Mouse (Mus musculus) urinary bladder, postnatal 10 days (tissue): ENCODE data around the gene Arhgef28.

Experiments used
- DNase-seq: peaks from one replicate; pipeline ENCODE4 v3.0.0; 2022; ENCODE audit warnings: low spot score

Gene Arhgef28

DNA sequence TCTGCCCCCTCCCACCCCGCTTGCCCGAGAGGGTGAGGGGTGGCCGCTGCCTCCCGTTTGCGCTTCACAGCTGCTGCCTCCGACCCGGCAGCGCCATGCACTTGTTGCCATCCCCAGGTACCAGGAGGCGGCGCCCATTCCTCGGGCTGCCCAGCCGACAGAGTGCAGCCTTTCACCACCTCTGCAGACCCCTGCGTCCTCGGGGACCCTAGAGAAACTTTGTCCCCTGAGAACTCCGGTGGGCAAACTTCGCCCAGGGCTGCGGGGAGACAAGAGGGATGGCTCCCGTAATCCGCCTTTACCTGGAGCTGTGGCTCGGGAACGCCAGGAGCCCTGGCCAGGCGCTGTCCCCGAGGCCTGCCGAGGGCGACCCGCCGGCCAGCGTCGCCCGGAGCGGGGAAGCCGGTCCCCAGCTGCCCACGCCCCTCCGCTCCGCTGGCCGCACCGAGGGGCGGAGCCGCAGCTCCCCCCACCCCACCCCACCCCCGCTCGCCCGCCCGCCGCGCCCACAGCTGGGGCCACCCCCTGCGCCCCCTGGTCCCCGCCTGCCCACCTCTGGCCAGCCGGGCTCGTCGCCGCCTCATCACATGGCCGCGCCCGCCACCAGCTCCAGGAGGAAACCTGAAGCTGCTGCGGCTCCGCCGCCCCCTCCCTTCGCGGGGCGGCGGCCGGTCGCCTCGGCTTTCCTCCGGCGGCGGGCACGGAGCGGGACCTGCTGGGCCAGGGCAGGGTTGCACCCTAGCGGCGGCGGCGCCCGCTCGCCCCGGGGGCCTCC, at the start of gene Arhgef28:
Gene Arhgef28 (minus strand): TSS at position 669 of the 775 bp plus-strand sequence.
- peak; percentile 28 for DNase-seq

DNA sequence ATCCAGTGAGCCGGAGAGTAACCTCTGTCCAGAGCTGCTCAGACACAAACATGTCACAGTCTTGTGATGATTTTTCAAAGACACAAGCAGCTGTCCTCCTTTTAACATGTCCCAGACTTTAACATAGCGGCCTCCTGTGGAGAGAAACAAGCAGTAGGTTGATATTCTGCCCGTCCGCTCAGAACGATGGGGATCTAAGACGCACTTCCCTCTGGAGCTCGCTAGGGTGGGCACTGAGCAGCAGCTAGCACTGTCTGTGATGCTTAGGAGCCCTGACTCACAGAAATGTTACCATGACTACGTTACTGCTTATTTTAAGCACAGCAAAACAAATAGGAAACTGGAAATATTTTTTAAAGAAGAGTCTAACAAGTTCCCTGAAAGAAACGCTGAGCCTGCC, 48.7 kb upstream of the Arhgef28 start:
- DNase-seq, result no peak

DNA sequence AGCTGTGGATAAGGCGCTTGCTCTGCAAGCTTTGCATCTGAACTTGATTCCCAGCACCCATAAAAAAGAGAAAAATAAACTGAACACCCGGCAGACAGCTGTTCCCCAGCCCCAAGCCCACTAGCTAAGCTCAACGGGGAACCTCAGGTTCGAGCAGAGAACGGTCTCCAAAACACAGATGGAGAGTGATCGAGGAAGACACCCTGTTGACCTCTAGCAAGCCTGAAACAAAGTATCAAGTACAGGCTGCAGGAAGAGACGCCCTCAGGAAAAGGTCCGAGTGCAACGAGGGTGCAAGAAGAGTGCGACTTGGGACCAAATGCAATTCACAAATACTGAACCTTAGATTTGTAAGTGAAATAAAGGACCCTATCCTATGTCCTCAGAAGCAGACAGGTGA, 43.4 kb upstream of the Arhgef28 start:
- no peak for DNase-seq

DNA sequence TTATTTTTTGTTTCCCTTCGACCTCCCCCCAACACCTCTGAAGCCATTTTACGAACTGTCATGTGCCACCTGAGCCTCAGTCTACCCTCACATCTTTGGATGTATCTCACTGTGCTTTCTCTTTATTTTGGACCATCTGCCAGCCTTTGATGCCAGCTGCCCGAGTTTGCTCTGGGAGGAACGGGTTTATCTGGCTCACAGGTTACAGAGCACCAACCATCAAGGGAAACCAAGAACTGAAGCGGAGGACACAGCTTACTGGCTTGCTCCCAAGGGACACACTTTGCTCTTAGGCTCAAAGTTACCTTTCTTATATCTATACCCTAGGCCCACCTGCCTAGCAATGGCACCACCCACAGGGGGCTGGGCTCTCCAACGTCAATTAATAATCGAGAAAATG, 39.1 kb upstream of the Arhgef28 start:
- no peak for DNase-seq

DNA sequence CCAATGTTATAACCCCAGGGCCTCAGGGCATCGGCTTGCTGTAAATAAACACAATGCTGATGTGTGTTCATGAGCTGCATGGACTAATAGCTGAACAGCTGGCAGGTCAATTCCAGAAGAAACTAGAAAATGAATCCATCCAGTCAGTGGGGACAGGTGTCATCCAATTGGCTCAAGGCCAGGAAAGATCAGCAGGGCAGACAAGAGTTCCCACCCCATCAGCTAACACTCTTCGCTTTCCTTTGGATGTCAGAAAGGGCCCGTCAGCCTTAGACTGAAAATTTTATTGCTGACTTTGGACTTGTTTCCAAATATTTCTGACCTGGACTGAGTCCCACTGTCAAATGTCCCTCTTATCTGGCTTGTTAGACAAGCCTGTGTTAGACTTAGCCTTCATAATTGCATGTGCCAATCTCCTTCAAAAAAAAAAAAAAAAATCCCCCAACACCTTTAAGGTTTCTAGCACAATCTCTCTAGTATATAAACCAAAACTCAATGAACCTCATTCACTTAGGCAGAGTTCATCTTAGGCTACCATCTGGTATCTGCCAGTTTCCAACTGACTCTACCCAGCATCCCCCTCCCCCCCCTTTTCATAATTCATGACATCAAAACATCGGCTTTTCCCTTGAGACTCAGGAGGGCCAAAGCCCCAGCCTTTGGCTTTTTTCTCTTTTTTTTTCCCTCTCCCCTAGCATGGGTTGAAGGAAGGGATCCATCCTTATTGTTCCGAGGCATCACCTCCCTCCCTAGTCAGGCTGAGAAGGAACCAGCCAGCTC, 38.5 kb upstream of the Arhgef28 start:
- DNase-seq, result no peak

DNA sequence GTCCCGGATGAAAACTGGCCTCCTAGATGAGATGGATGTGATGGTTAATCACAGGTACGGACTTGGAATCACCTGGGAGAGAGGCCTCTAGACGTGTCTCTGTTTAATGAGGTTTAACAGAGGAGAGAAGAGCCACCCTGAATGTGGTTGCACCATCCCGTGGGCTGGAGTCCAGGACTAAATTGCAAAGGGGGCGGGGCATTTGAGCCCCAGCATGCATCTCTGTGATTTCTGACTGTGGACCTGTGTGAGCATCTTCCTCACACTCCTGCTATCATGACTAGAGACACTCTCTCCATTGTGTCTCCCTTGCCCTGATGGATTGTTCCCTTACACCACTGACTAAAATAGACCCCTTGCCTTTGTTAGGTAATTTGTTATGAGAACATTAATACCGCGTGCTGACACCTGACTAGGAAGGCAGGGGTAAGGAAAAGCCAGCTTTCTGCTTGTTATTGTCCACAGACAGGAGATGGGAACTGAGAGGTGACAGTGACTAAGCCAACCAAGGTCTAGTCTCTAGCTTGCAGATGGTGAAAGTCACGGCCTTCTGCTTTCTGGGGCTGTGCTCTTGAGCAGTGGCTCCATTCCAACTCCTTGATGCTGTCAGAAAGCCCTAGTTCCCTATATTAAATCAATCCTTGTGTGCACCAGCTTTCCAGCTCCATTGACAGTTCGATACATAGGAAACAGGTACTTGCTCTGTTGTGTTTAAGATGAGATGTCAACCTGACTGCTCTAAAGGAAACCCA, 35.5 kb upstream of the Arhgef28 start:
- no peak for DNase-seq

DNA sequence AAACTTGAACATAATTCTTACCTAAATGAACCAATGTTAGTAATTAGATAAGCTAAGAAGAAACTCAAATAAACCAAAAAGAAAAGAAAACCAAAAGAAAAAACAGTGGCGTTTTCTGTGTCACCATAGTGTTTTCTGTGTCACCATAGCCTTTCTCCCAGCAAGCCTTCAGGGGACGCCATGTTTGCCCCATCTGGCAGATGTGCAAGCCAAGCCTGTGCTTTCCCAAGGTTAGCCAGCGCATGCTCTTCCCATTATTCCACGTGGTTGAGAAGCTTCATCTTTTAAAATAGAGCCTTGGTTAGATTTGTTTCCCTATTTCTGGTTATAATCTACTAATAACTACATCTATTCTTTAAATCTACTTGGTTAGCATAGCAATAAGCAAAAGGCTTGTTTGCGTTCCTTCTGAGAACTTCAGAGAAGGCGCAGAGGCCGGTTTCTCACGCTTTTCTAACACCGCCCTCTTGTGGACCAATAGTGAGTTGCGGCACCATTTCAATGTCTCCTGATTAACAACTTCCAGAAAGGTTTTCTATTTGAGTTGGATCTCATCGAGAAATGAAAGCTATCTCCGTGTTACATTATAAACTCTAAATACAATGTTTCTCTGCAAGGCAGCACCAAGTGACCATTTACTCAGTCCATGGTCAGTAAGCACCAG, 33.9 kb upstream of the Arhgef28 start:
- DNase-seq, result no peak

DNA sequence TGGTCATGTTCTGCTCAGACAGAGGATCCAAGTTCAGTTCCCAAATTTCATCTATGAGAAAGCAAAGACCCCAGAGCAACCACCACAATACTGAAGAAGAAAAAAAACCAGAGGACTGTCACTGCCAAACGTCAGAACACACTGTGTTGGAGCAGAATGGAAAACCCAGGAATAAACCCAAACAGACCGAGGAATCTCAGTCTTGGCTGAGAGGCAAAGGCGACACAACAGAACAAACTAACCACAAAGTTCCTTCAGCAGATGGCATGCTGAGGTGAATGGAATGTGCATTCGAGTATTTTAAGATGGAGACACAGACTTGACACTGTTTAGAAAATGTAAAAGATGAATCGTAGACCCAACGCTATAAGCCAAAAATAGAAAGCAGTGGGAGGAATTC, 29.2 kb upstream of the Arhgef28 start:
- DNase-seq, result no peak

DNA sequence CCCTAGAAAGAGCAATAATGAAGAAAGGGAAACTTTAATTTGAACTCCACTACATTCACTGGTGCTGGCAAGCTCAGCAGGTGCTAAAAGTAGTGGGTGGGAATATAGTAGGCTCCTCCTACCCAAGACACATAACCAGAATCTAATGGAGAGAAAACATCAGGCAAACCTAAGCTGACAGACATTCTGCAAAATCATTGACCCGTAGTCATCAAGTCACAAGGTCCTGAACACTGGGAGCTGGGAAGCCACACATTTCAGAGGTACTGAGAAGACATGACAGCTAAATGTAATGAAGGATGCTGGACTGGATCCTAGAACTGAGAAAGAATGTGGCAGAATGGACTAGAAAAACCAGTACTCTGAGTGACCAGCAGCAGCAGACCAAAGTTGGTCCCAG, 24.3 kb upstream of the Arhgef28 start:
- DNase-seq, result no peak

DNA sequence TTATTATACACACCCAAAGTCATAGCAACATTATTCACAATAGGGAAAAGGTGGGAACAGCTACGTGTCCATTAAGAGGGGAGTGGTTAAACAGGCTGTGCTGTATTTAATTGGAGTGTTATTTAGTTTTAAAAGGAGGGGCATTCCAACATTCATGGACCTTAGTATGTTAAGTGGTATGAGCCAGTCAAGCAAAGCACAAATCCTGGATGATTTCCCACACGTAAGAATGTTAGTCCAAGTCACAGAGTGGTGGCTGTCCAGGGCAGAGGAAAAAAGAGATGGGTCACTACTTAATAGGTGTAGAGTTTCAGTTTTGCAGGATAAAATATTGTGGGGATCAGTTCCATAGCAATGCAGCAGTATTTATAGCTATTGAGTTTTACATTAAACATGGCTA, 20.0 kb upstream of the Arhgef28 start:
- DNase-seq, result no peak

DNA sequence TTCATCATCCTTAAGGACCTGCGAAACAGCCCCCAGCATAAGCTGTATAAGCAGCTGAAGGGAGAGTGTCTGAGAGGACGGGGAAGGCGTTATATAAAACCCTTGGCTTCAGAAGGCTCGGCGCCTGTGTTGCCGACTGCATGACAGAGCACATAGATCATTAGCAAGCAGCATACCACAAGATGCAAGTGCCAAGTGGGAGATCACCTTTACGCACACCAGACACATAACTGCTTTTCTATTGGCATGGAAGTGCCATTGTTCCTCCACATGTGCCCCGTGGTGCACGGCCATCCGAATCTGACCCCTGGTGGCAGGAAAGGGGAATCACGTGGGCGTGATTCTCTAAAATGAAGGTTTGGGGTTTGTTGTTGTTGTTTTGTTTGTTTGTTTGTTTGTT, 16.6 kb upstream of the Arhgef28 start:
- no peak for DNase-seq

DNA sequence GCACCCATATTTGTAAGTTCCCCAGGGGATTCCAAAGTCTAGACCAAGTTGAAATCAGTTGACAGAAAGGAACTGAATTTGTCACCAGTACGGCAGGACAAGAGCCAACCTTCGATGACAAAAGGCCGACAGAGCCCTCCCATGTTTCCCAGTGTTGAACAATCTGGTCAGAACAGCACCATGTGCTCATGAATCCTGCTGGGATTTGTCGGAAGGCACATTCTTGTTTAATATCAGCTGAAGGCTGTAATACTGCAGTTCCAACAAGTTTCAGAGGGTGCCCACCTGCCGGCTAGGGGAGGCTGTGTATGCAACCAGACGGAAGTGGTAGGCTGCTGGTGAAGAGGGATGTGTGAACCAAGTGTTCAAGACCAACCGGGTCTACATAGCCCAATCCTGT, 3.9 kb upstream of the Arhgef28 start:
- no peak for DNase-seq

DNA sequence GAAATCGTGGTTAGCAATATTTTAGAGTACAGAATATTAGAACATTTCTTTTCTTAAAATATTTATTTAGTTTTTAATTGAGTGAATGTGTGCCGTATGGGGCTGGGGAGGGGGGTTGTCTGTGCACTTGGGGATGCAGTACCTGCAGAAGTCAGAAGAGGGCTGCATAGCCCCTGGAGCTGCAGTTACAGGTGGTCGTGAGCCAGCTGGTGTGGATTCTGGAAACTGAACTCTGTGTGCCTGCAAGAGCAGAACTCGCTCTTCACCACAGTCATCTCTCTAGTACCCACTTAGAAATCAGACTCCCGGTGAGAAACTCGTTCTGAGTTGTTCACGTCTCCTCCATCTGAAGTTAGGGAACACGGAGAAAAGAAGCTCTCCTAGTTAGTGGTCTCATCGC, 2.6 kb upstream of the Arhgef28 start:
- DNase-seq, result no peak

DNA sequence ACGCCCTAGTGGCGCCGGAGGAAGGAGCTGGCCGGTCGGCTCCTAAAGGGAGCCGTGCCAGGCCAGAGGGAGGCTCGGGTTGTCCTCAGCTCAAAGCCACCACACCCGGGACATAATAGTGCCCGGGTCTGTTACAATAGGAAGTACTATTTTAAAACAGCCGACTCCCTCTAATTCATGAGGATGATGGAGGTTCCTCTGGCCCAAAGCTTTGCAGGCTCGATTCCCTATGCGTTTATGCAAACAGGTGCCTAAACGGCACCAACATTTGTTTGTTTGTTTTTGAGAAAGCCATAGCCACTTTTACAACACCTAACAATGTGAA, 269 bp upstream of the Arhgef28 start:
- DNase-seq, result no peak

DNA sequence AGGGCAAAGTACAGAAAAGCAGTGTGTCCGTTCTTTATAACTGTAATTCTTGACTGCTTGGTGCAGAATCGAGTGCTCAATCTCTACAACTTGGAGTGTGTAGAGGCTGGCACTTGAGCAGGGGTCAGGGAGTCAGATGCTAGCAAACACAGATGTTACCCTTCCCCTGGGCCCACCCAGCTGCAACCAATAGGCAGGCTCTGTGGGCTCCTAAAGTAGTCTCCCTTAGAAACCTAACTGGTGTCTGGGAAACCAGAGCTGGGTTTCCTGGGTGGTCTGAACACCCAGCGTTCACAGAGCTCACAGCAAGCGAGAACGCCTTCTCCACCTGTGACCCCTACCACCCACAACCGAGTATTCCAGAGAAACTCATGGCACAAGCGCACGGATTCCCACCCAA, 1.1 kb downstream of the Arhgef28 start:
- no peak for DNase-seq

DNA sequence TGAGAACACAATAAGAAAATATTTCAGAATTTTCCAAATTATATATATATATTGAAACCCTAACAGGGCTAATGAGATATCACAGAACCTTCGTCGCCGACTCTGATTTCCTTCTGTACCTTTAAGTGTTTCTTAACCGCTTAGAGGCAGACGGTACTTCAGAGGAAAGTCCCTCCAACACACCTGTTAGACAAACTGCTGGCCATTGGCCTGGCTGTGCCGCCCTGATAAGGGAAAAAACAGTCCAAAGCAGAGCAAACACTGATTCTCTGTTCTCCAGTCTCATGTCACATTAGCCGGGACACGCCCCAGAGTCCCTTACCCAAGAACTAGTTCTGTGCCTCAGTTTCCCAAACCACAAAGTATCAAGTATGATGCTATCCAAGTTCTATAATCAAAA, 1.9 kb downstream of the Arhgef28 start:
- DNase-seq, result no peak

DNA sequence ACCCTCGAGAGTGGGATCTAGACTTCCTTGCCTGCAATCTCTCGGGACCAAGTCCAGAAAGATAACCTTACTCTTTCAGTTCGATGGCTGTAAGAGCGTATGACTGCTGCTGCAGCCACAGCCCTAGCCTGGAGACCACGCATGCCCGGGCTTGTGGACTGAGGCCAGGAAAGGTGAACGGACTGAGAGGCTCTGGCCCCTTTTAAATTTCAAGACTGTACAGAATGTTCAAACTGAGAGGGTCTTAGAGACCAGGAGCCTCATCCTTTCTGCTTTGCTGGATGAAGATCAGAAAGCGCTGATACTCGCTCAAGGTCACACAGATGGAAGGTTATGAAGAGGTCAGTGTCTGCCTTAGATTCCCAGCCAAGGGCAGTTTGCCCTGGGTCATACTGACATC, 4.8 kb downstream of the Arhgef28 start:
- DNase-seq, result no peak

DNA sequence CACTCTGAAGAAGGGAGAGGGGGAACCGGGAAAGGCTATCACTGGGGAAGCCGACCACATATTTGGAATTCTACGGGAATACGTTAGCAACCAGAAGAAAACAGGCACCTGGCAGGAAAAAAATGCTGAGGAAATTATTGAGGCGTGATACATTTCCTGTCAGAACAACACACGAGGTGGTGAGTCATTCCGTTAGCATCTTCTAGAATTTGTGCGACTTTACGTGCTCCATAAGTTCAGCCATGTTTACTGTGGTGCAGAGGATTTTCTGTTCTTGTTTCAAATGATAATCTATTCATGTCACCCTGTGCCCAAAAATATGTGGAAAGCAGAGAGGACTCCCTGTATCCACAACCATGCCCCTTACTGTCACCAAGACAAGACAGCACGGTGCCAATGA, 13.6 kb downstream of the Arhgef28 start:
- DNase-seq, result no peak

DNA sequence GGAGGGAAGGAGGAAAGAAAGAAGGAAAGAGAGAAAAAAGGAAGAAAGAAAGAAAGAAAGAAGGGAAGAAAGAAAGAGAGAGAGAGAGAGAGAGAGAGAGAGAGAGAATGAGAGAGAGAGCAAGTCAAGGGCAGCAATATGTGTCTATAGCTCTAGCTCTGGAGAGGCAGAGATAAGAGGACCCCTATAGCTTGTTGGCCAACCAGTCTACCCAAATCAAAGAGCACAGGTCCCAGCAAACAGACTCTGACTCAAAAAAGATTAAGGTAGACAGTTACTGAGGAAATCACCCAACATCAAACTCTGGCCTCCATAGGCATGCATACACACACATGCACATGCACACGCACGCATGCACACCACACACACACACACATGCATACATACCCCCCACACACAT, 17.7 kb downstream of the Arhgef28 start:
- no peak for DNase-seq

DNA sequence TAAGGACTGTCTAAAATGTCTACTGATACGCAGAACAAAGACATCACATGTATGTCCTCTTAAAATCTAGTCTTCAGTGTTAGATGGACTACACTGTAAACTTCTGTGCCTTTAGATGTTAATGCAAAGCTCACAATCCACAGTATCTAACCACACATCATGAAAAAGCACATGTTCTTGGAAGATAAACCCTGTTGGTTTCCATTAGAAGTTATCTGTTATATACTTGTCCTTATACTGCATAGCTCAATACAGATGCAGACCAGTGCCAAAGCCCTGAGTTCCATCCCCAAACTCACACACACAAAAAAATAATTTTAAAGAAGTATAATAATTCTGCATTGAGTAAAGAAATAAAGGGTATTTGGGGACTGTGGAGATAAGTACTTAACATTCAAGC, 18.3 kb downstream of the Arhgef28 start:
- DNase-seq, result no peak

DNA sequence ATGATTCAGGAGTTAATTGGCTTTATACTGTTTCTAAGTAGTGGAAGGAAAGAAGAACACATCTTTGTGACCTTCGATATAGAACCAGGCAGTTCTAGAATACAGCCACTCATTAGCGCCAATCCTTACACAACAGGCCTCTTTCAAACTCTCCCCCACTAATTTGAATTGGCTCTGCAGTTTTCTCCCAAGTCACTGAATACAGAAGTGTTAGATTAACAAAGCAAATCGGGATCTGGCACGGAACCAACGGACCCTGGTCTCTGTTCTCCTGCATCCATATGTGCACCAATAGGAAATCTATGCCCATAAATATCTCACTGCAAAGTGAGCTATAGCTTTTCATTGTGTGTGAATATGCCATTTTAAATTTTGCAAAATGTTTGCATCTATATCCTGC, 20.1 kb downstream of the Arhgef28 start:
- no peak for DNase-seq

DNA sequence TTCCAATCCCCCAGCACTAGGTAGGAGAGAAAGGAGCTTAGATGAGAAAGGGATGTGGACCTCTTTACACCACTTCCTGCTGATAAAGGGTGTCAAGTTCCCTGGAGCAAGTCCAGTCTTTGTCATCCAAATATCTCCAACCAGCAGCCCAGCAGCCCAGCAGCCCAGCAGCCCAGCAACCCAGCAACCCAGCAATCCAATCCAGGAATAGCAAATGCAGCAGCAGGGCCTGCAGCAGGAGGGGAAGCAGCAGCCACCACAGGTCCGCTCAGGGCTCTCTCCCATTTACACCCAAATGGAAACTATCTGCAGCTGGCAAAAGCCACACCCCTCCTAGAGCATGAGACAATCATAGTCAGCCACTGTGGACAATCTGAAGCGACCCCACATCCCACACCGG, 21.6 kb downstream of the Arhgef28 start:
- no peak for DNase-seq
